Mouse (Mus musculus) heart, postnatal 0 days (tissue): ENCODE data around the gene Cln3. TPM values are rescaled to one million over a fixed set of nuclear protein-coding genes. Genes with fewer than 3 reads are reported as not detected.

Experiments used
- ATAC-seq: fragments of 200-750 bp; cut with Nextera tagmentation; 2 replicates; pipeline ENCODE4 v1.8.0; 2017; ENCODE audit warnings: low read depth, moderate number of reproducible peaks, moderate library complexity; ENCODE audit not compliant: insufficient read depth
- DNase-seq: peaks from one replicate; pipeline ENCODE4 v3.0.0-alpha.2; 2016; ENCODE audit warnings: low spot score
- H3K27ac ChIP-seq: fragments of 300-500 bp; sonication (generic); 2 replicates; pipeline ENCODE4 v1.5.1; 2014; ENCODE audit warnings: low read depth, mild to moderate bottlenecking
- H3K27me3 ChIP-seq: fragments of 300-500 bp; sonication (generic); 2 replicates; pipeline ENCODE4 v1.6.1; 2014; ENCODE audit warnings: low read length, mixed read lengths; ENCODE audit not compliant: control insufficient read depth, insufficient read depth
- H3K36me3 ChIP-seq: fragments of 300-500 bp; sonication (generic); replicated peaks from 2 replicates; pipeline ENCODE4 v1.6.1; 2014; ENCODE audit warnings: low read length, mixed read lengths; ENCODE audit not compliant: control insufficient read depth, insufficient read depth
- H3K4me1 ChIP-seq: fragments of 300-500 bp; sonication (generic); 2 replicates; pipeline ENCODE4 v1.6.1; 2014; ENCODE audit warnings: antibody characterized with exemption; ENCODE audit not compliant: control insufficient read depth, insufficient read depth
- H3K4me2 ChIP-seq: fragments of 300-500 bp; sonication (generic); 2 replicates; pipeline ENCODE4 v1.6.1; 2014; ENCODE audit warnings: low read depth, mild to moderate bottlenecking, low read length, moderate library complexity
- H3K4me3 ChIP-seq: fragments of 300-500 bp; sonication (generic); 2 replicates; pipeline ENCODE4 v1.5.1; 2014; ENCODE audit warnings: low read depth, low read length
- H3K9ac ChIP-seq: fragments of 300-500 bp; sonication (generic); replicated peaks from 2 replicates; pipeline ENCODE4 v1.6.1; 2014; ENCODE audit warnings: low read depth, low read length, mixed read lengths
- H3K9me3 ChIP-seq: fragments of 300-500 bp; sonication (generic); replicated peaks from 2 replicates; pipeline ENCODE4 v1.6.1; 2016; ENCODE audit warnings: low read length; ENCODE audit not compliant: control insufficient read depth
- CTCF ChIP-seq: IDR thresholded peaks from 2 replicates; pipeline ENCODE4 v1.5.1; 2016; ENCODE audit warnings: antibody characterized with exemption, control low read depth, low read depth
- EP300 ChIP-seq: IDR thresholded peaks from 2 replicates; pipeline ENCODE4 v1.6.1; 2016; ENCODE audit warnings: antibody characterized with exemption, low read depth
- WGBS: fragments of 180-500 bp; shearing (Covaris S2); extraction: QIAGEN DNeasy Blood & Tissue Kit; methylation state at CpG from one replicate; pipeline ENCODE4 v1.1.7; 2014; 5-methylcytosine and 5-hydroxymethylcytosine counted together
- polyA plus RNA-seq: library from polyadenylated mRNA; unstranded; fragments of >200 nt; fragmentation: Nextera tagmentation; extraction: Ambion mirVana; gene quantifications from 2 replicates; pipeline ENCODE4 v1.2.1, GENCODE M21; 2015
- total RNA-seq: library from RNA; depleted of rRNA; stranded (reverse); fragments of >200 nt; gene quantifications from 2 replicates; pipeline ENCODE4 v1.2.3, GENCODE M21; 2014; ENCODE audit warnings: low replicate concordance

The Cln3 gene
- total and polyA plus RNA-seq, 2 experiments from 2014 or later, result 14.9 to 17.1 TPM

GRCm38 (mm10) chr7:126602650-126603049 is 17.0 kb upstream of the Cln3 start:
- Histone ChIP-seq H3K36me3 (no peaks in the 10 kb centered on the region), H3K4me2 (no peak overlapping the region), H3K4me1 (no peaks in the 10 kb centered on the region), H3K9ac (no peak overlapping the region), H3K27ac (no peak overlapping the region), H3K9me3 (no peaks in the 10 kb centered on the region), H3K4me3 (no peak overlapping the region), H3K27me3 (no peaks in the 10 kb centered on the region)
- WGBS, result 73% methylated on average over 3 of the region's 3 CpGs
- TF ChIP-seq CTCF (no peak), EP300 (no peak)
- ATAC-seq (no peak), DNase-seq (no peak)

DNA sequence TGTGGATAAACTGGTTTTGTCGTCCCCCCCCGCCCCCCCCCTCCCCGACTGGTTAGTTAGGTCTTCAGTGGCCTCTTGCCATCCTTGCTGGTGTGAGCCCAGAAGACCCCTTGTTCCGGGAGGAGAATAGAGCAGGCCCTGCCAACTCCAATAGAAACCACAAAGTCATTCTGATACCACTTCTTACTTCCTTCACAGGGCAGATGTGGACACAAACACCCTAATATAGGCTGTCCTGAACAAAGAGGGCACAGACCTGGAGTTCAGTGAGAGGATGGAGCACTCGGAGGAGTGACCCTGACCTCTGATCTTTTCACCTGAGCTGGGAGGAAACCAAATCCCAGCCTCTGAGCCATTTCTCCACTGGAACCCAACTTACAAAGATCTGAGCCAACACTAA is 16.3 kb upstream of the Cln3 start:
- Histone ChIP-seq H3K27me3 (no peaks in the 10 kb centered on the region), H3K4me3 (no peak overlapping the region), H3K27ac (no peak overlapping the region), H3K9me3 (no peaks in the 10 kb centered on the region), H3K4me1 (no peaks in the 10 kb centered on the region), H3K36me3 (no peaks in the 10 kb centered on the region), H3K9ac (no peak overlapping the region), H3K4me2 (no peak overlapping the region)
- DNase-seq (no peak), ATAC-seq (no peak)
- no peak for TF ChIP-seq EP300
- no peak for TF ChIP-seq CTCF
- WGBS, result 36% methylated on average over 5 of the region's 5 CpGs

DNA sequence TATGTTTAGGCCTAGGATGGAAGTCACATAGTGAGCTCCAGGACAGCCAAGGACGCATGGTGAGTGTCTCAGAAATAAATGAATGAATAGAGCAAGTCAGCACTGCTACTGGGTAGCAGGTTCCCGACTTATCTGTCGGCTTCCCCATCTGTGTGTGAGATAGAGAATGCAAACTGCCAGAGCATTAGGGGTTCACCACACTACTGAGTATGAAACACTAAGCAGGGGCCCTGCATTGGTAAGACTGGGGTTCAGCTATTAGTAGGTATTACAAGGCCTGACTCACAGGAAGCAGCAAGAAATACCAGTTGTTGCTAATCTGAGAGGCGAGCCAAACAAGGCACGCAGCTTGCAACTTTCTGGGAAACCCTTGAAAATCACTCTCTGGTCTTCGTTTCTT is 13.3 kb upstream of the Cln3 start:
- DNase-seq, result no peak
- H3K9me3 ChIP-seq, result no peaks in the 10 kb centered on the region
- 55% methylated on average over 6 of the region's 6 CpGs for WGBS
- TF ChIP-seq CTCF, result no peak
- no peak for TF ChIP-seq EP300
- no peak for ATAC-seq
- H3K4me3 ChIP-seq, result no peak overlapping the region
- H3K36me3 ChIP-seq, result no peaks in the 10 kb centered on the region
- no peaks in the 10 kb centered on the region for H3K27me3 ChIP-seq
- no peak overlapping the region for H3K4me2 ChIP-seq
- H3K27ac ChIP-seq, result no peak overlapping the region
- no peak overlapping the region for H3K9ac ChIP-seq
- no peaks in the 10 kb centered on the region for H3K4me1 ChIP-seq

GRCm38 (mm10) chr7:126596414-126596813 is 10.8 kb upstream of the Cln3 start:
- no peaks in the 10 kb centered on the region for H3K9me3 ChIP-seq
- no peak overlapping the region for H3K27ac ChIP-seq
- no peaks in the 10 kb centered on the region for H3K4me1 ChIP-seq
- H3K27me3 ChIP-seq, result no peaks in the 10 kb centered on the region
- ATAC-seq, result no peak
- H3K4me3 ChIP-seq, result no peak overlapping the region
- no peaks in the 10 kb centered on the region for H3K36me3 ChIP-seq
- WGBS, result 53% methylated on average over 6 of the region's 6 CpGs
- H3K9ac ChIP-seq, result no peak overlapping the region
- TF ChIP-seq EP300 (no peak), CTCF (no peak)
- H3K4me2 ChIP-seq, result no peak overlapping the region
- no peak for DNase-seq

DNA sequence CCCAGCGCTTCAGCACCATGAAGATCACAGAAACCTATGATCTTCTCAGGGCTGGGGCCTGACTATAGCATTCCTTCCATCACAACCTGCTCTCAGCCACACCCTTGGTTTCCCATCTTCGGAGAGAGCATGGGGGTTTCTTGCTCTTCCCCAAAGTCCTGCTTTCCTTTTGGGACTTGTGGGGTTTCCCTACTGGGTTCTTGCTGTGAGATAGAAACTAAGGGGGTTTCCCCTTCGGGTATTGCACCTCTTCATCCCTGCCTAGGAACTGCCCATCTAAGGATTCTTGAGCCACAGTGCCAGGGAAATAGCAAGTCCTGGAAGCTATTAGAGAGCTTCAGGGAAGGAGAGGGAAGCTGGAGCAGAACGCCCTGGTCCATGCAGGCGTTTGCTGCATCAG is 10.3 kb upstream of the Cln3 start:
- H3K9me3 ChIP-seq, result no peaks in the 10 kb centered on the region
- no peaks in the 10 kb centered on the region for H3K27me3 ChIP-seq
- no peaks in the 10 kb centered on the region for H3K36me3 ChIP-seq
- TF ChIP-seq EP300, result no peak
- TF ChIP-seq CTCF, result no peak
- WGBS, result 69% methylated on average over 5 of the region's 5 CpGs
- H3K4me2 ChIP-seq, result no peak overlapping the region
- H3K9ac ChIP-seq, result no peak overlapping the region
- DNase-seq, result no peak
- H3K27ac ChIP-seq, result no peak overlapping the region
- H3K4me1 ChIP-seq, result no peaks in the 10 kb centered on the region
- no peak for ATAC-seq
- no peak overlapping the region for H3K4me3 ChIP-seq

DNA sequence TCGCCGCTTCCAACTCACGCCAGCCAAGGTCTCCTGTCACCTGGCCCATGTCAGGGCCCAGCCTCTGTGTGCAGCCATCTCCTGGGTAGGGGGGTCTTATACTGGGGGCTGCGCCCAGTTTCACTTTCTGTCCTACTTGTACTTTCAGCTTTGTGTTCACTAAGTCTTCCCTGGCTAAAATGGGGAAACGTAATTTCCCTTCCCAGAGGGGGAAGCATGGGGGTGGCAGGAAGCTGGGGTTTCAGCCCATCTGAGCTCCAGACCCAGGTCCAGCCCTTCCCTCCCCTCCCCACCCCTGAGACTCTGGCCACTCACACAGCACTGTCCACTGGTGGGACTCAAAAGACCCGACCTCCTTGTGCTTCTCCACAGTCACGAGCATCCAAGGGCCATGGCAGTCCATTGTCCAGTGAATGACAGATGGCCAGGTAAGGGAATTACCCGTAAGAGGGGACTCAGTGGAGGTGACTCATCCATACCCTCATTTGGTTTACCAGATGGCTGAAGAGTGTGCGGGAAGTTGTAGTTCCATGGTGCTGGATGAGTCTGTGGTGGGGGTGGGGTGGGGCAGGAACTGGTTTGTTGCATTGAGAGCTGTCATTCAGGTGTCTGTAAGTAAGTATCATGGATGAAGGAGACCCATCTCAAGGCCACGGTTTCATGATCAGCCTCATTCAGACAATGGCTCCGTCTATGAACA is 9.4 kb upstream of the Cln3 start, which contains the start of gene Il27:
Gene Il27, minus strand, starts transcription at position 80 of the 700 bp plus-strand sequence.
- Histone ChIP-seq H3K36me3 (no peaks in the 10 kb centered on the region), H3K9ac (no peak within 1 kb of the TSS), H3K27ac (no peak within 1 kb of the TSS), H3K4me1 (no peaks in the 10 kb centered on the region), H3K9me3 (no peaks in the 10 kb centered on the region), H3K4me3 (no peak within 1 kb of the TSS), H3K27me3 (no peaks in the 10 kb centered on the region), H3K4me2 (no peak within 1 kb of the TSS)
- TF ChIP-seq CTCF, result no peak
- TF ChIP-seq EP300, result no peak
- WGBS, result 77% methylated on average over 11 of the region's 11 CpGs
- DNase-seq (no peak), ATAC-seq (no peak)
